Mouse (Mus musculus): ENCODE measurements around the gene Gm3448. TPM values are rescaled to one million over a fixed set of nuclear protein-coding genes. Genes with fewer than 3 reads are reported as not detected.
A peak's percentile ranks its signal among the peaks of the same experiment; 100 is the strongest.

Gm3448 gene
- polyA plus RNA-seq, 2 experiments = 1.7 to 3.6 TPM

DNA sequence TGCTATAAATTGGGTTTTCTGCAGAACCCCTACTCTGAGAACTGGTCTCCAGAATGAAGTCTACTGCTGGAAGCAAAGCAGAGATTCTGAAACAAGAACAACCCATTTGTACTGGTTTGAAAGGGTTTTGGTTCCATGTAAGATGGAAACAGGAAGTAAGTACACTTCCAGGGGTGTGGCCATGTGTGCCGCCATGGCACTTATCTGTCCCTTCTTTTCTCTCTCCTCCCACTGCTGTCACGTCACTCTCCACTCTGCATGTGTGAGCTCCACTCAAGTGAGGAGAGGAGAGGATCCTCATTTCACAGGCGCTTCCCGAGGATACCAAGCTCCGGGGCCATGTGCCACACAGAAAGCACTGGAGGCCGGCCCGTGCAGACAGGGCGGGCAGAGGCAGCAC, 87.9 kb downstream of the Gm3448 start:
- no peak for TF ChIP-seq EP300 (IDR thresholded peaks at IDR 0.05; ENCODE audit: low read depth)
- TF ChIP-seq CTCF (IDR thresholded peaks at IDR 0.05; ENCODE audit: low read depth) = no peak
- WGBS (ENCODE audit: insufficient replicate concordance) = 70% methylated on average over 8 of the region's 8 CpGs
- peaks cover 67% of the 10 kb centered on the region for H3K36me3 ChIP-seq (replicated peaks; ENCODE audit: control insufficient read depth, insufficient read depth, low read depth)
- H3K27me3 ChIP-seq (ENCODE audit: control insufficient read depth, insufficient read depth, low read length) = no peaks in the 10 kb centered on the region
- H3K9ac ChIP-seq (replicated peaks) = no peak overlapping the region
- H3K4me3 ChIP-seq (ENCODE audit: insufficient read depth in 1 of 2, low read depth in 2 of 2, low read length in 2 of 2) = no peak overlapping the region
- H3K4me2 ChIP-seq (ENCODE audit: low read depth) = no peak overlapping the region
- peaks cover 3 to 7% of the 10 kb centered on the region in 2 experiments for H3K4me1 ChIP-seq (replicated peaks; ENCODE audit: control insufficient read depth in 2 of 2, insufficient read depth in 2 of 2, low read length in 1 of 2)
- DNase-seq (ENCODE audit: low read depth in 3 of 3, low spot score in 3 of 3) (peak in 1 of 3 experiments; percentile 32), ATAC-seq (ENCODE audit: insufficient read depth) (peak; percentile 63; the same call in 1 of the 2 replicates)
- no peak overlapping the region; the same call in 1 of the 2 replicates for H3K27ac ChIP-seq
- no peaks in the 10 kb centered on the region for H3K9me3 ChIP-seq (ENCODE audit: control insufficient read depth, low read length)

DNA sequence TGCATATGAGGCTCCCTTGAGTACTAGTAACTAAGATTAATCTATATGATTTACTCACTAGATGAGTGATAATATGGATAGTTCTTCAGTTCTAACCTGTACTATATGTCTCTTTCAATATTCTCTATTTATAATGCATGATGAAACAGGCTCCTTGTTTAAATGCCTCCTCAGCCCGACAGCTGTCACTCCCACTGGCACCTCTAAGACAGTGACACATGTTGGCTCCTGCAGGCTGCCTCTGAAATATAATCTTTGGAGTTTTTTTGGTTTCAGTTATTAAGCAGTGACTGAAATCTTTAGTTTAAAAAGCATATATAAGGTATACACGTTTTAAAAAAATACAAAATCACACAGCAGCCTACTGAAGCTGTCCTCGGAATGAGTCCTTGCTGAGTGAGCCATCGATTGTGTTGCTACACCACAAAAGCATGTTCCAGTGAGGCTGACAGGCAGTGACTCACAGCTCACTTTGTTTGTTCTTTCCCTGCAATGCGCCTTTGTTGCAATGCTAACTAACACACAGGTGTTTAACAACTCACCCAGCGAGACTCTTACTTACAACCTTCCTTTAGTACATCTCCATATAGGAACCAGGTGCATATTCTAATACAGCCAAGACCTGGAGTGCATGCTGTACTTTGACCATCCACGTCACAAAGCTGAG, 92.0 kb downstream of the Gm3448 start:
- WGBS (ENCODE audit: insufficient replicate concordance) = 80% methylated on average over 7 of the region's 7 CpGs
- Histone ChIP-seq H3K9me3 (ENCODE audit: control insufficient read depth, low read length) (no peaks in the 10 kb centered on the region), H3K4me1 (replicated peaks; ENCODE audit: control insufficient read depth in 2 of 2, insufficient read depth in 2 of 2, low read length in 1 of 2) (peaks cover 3 to 7% of the 10 kb centered on the region in 2 experiments), H3K27me3 (ENCODE audit: control insufficient read depth, insufficient read depth, low read length) (no peaks in the 10 kb centered on the region), H3K4me3 (ENCODE audit: insufficient read depth in 1 of 2, low read depth in 2 of 2, low read length in 2 of 2) (no peak overlapping the region), H3K9ac (replicated peaks) (no peak overlapping the region), H3K27ac (no peak overlapping the region), H3K4me2 (ENCODE audit: low read depth) (no peak overlapping the region), H3K36me3 (replicated peaks; ENCODE audit: control insufficient read depth, insufficient read depth, low read depth) (peaks cover 70% of the 10 kb centered on the region)
- ATAC-seq (ENCODE audit: insufficient read depth) = no peak
- TF ChIP-seq EP300 (IDR thresholded peaks at IDR 0.05; ENCODE audit: low read depth) (no peak), CTCF (IDR thresholded peaks at IDR 0.05; ENCODE audit: low read depth) (no peak)
- no peak for DNase-seq (ENCODE audit: low read depth in 3 of 3, low spot score in 3 of 3)

Other genes with a start within 250 kb of the Gm3448 start
- gene Wdr27, start 98.4 kb downstream of the Gm3448 start, polyA plus RNA-seq (2012; rRNA removed) = 0.51 and 0.86 TPM in 2 replicates
- 0.79 and 1.2 TPM in 2 replicates for gene Wdr27, start 98.4 kb downstream of the Gm3448 start, polyA plus RNA-seq (2014; fragmentation: Nextera tagmentation; extraction: Ambion mirVana)
- 4.2 and 6.4 TPM in 2 replicates for gene 1600012H06Rik, start 98.4 kb downstream of the Gm3448 start, polyA plus RNA-seq (2012; rRNA removed)
- gene 1600012H06Rik, start 98.4 kb downstream of the Gm3448 start, polyA plus RNA-seq (2014; fragmentation: Nextera tagmentation; extraction: Ambion mirVana) = 11.2 and 11.6 TPM in 2 replicates
- gene Phf10, start 80.3 kb downstream of the Gm3448 start, polyA plus RNA-seq (2012; rRNA removed) = 52.2 and 82.6 TPM in 2 replicates
- gene Phf10, start 80.3 kb downstream of the Gm3448 start, polyA plus RNA-seq (2014; fragmentation: Nextera tagmentation; extraction: Ambion mirVana) = 111 and 116 TPM in 2 replicates
- gene 9030025P20Rik, start 63.1 kb downstream of the Gm3448 start, polyA plus RNA-seq (2012; rRNA removed) = 3.8 and 5.3 TPM in 2 replicates
- 3.4 and 4.0 TPM in 2 replicates for gene 9030025P20Rik, start 63.1 kb downstream of the Gm3448 start, polyA plus RNA-seq (2014; fragmentation: Nextera tagmentation; extraction: Ambion mirVana)
- gene Gm3417, start 62.7 kb downstream of the Gm3448 start, polyA plus RNA-seq (2012; rRNA removed) = 0.61 TPM in 1 of 2 replicates, not detected in the other
- gene Gm3417, start 62.7 kb downstream of the Gm3448 start, polyA plus RNA-seq (2014; fragmentation: Nextera tagmentation; extraction: Ambion mirVana) = 0.57 and 0.98 TPM in 2 replicates
- 1.0 and 2.7 TPM in 2 replicates for gene Gm3435, start 31.4 kb downstream of the Gm3448 start, polyA plus RNA-seq (2012; rRNA removed)
- 2.6 and 3.1 TPM in 2 replicates for gene Gm3435, start 31.4 kb downstream of the Gm3448 start, polyA plus RNA-seq (2014; fragmentation: Nextera tagmentation; extraction: Ambion mirVana)
- 14.6 and 21.3 TPM in 2 replicates for gene Ermard, start 329 bp downstream of the Gm3448 start, polyA plus RNA-seq (2012; rRNA removed)
- gene Ermard, start 329 bp downstream of the Gm3448 start, polyA plus RNA-seq (2014; fragmentation: Nextera tagmentation; extraction: Ambion mirVana) = 16.3 and 16.9 TPM in 2 replicates
- gene Tcte3, start within 50 bp of the Gm3448 start, polyA plus RNA-seq (2012; rRNA removed) = 0.94 and 1.3 TPM in 2 replicates
- 2.1 and 2.9 TPM in 2 replicates for gene Tcte3, start within 50 bp of the Gm3448 start, polyA plus RNA-seq (2014; fragmentation: Nextera tagmentation; extraction: Ambion mirVana)

All from liver, embryonic 14.5 days (tissue).